Mouse (Mus musculus): ENCODE results near the gene G6pdx. TPM values are rescaled to one million over a fixed set of nuclear protein-coding genes. Genes with fewer than 3 reads are reported as not detected.

Gene G6pdx
- 21.9 and 24.3 TPM in 2 replicates for polyA plus RNA-seq (2015; fragmentation: Nextera tagmentation; extraction: Ambion mirVana)

DNA sequence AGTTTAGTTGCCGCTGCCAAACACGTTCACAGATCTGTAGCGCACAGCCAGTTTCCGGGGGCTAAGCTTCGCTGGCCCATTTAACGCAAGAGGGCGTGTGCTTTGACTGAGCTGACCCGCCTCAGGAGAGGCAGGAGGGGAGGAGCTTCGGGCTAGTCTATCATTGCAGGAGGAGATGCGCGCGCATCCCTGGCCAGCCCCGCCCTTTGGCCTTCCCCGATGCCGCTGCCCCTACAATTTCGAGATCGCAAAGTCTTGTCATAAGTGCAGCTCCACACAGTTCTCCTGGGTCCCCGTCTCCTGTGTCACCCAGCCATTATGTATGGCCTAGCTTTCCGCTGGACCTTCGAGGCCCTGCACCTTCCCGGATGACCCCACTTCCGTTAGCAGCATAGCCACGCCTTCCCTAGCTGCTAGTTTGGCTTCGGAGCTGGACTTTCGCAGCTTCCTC lies at the start of gene G6pdx:
TSS of gene G6pdx (minus strand) at position 369 of the 451 bp plus-strand sequence.
- WGBS (ENCODE audit: insufficient replicate concordance) = 20% methylated on average over 19 of the region's 25 CpGs
- H3K4me1 ChIP-seq (ENCODE audit: insufficient read depth) = peaks cover 5% of the 10 kb centered on the region
- TF ChIP-seq EP300 (IDR thresholded peaks at IDR 0.05; ENCODE audit: low read depth) = no peak
- TF ChIP-seq CTCF (IDR thresholded peaks at IDR 0.05; ENCODE audit: low read depth) = peak; percentile 58

DNA sequence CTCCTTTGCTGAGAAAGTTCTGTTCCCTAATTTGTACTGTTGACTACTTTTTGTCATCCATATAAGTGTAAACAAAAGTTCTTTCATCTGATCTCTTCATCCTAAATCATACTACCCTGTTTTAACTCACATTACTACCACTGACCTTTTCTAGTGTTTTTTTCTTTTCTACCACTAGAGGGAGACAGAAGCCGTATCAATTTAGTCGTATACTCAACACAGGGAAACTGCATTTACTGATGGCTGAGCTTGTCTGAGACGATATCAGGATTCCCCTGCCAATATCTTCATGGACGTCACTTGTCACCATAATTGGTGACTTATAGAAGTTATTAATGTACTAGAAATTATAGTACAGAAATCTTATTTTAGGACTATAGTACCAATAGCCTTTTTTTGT lies 23.8 kb upstream of the G6pdx start:
- no peaks in the 10 kb centered on the region for H3K27me3 ChIP-seq (ENCODE audit: insufficient read depth, low read length)
- no peak for ATAC-seq
- peaks cover 13% of the 10 kb centered on the region for H3K36me3 ChIP-seq (replicated peaks; ENCODE audit: insufficient read depth, low read length)
- H3K4me1 ChIP-seq (ENCODE audit: insufficient read depth) = no peaks in the 10 kb centered on the region
- 12% methylated on average over 4 of the region's 4 CpGs for WGBS (ENCODE audit: insufficient replicate concordance)
- no peak overlapping the region for H3K27ac ChIP-seq (ENCODE audit: low read depth)
- no peaks in the 10 kb centered on the region for H3K9me3 ChIP-seq (ENCODE audit: low read length)
- no peak overlapping the region for H3K4me2 ChIP-seq (ENCODE audit: low read depth, low read length)
- no peak overlapping the region for H3K4me3 ChIP-seq (ENCODE audit: low read depth, low read length)
- peak; percentile 76 for TF ChIP-seq CTCF (IDR thresholded peaks at IDR 0.05; ENCODE audit: low read depth)
- TF ChIP-seq EP300 (IDR thresholded peaks at IDR 0.05; ENCODE audit: low read depth) = no peak
- no peak for DNase-seq
- no peak overlapping the region for H3K9ac ChIP-seq (replicated peaks)

More for the DNA sequence above, at the start of gene G6pdx:
- Histone ChIP-seq H3K9me3 (ENCODE audit: low read length) (no peaks in the 10 kb centered on the region), H3K9ac (replicated peaks) (peak within 1 kb of the TSS; percentile 71), H3K4me2 (ENCODE audit: low read depth, low read length) (peak within 1 kb of the TSS; percentile 80), H3K36me3 (replicated peaks; ENCODE audit: insufficient read depth, low read length) (peaks cover 8% of the 10 kb centered on the region), H3K27me3 (ENCODE audit: insufficient read depth, low read length) (no peaks in the 10 kb centered on the region), H3K27ac (ENCODE audit: low read depth) (peak within 1 kb of the TSS; percentile 95), H3K4me3 (ENCODE audit: low read depth, low read length) (peak within 1 kb of the TSS; percentile 61)
- DNase-seq (peak; percentile 91), ATAC-seq (peak; percentile 73)

DNA sequence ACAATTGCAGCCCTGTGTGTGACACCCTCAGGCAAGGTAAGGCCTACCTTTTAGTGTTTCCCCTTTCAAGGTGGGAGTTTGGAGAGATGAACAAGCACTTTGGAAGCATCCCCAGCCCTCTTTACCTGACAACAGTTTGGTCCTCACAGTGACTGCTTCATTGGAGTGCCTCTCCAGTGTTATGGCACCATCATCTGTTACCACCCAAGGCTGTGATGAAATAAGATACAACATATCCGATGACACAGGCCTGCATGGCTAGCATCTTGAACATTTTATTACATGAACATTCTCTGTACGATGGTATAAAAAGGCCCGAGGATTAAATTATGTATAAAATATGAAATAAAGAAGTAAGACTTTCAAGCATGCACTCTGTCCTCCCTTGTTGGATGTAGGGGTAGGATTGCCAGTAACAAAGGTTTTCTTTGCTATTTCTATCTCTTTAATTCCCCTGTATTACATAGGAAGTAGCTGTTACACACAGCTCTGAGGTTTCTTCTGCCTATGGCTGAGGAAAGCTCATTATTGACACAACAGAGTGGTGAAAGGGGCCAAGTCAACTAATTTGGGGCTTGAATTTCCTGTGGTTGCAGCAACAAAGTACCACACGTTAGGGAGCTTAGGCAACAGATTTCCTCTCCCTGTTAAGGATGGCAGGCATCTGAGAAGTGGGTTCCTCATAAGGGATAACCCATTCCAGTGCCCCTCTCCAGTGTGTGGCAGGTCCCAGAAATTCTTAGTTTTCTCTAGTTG lies 22.3 kb upstream of the G6pdx start:
- 0 out of 2 replicates have a peak overlapping the region, but pooled peaks have one; percentile 29 for H3K27ac ChIP-seq (ENCODE audit: low read depth)
- no peak overlapping the region for H3K4me3 ChIP-seq (ENCODE audit: low read depth, low read length)
- no peak overlapping the region for H3K9ac ChIP-seq (replicated peaks)
- H3K4me2 ChIP-seq (ENCODE audit: low read depth, low read length) = no peak overlapping the region
- 64% methylated on average over 4 of the region's 4 CpGs for WGBS (ENCODE audit: insufficient replicate concordance)
- no peak for ATAC-seq
- DNase-seq = no peak
- peaks cover 15% of the 10 kb centered on the region for H3K36me3 ChIP-seq (replicated peaks; ENCODE audit: insufficient read depth, low read length)
- TF ChIP-seq EP300 (IDR thresholded peaks at IDR 0.05; ENCODE audit: low read depth) = no peak
- no peak for TF ChIP-seq CTCF (IDR thresholded peaks at IDR 0.05; ENCODE audit: low read depth)
- H3K4me1 ChIP-seq (ENCODE audit: insufficient read depth) = no peaks in the 10 kb centered on the region
- H3K27me3 ChIP-seq (ENCODE audit: insufficient read depth, low read length) = no peaks in the 10 kb centered on the region
- H3K9me3 ChIP-seq (ENCODE audit: low read length) = no peaks in the 10 kb centered on the region

DNA sequence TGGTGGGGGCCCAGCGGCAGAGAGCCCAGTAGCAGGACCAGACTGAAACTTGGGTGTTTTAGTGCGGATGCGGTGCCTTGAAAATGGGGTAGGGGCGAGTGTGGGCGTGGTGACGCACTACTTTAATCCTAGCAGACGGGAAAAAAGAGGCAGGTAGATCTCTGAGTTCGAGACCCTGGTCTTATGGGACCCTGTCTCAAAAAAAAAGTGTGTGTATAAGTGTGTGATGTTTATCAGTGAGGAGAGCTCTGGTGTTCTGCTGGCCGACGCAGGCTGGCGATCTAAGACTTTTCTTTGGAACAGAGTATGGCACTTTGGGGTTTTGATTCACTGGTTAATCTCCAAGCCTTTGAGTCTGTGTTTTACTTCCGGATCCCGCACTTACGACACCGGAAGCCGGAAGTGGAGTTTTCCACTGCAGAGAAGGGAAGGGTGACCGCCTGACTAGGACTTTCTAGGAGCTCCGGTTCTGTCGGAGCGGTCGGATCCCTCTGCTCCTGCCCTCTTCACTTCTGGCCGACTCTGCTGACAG lies 362 bp upstream of the G6pdx start:
- no peak for TF ChIP-seq EP300 (IDR thresholded peaks at IDR 0.05; ENCODE audit: low read depth)
- no peak for TF ChIP-seq CTCF (IDR thresholded peaks at IDR 0.05; ENCODE audit: low read depth)
- ATAC-seq = peak; percentile 67
- Histone ChIP-seq H3K9me3 (ENCODE audit: low read length) (no peaks in the 10 kb centered on the region), H3K27ac (ENCODE audit: low read depth) (peak overlapping the region; percentile 95), H3K4me1 (ENCODE audit: insufficient read depth) (peaks cover 5% of the 10 kb centered on the region), H3K4me2 (ENCODE audit: low read depth, low read length) (peak overlapping the region; percentile 80), H3K9ac (replicated peaks) (peak overlapping the region; percentile 71), H3K36me3 (replicated peaks; ENCODE audit: insufficient read depth, low read length) (peaks cover 10% of the 10 kb centered on the region), H3K4me3 (ENCODE audit: low read depth, low read length) (peak overlapping the region; percentile 61), H3K27me3 (ENCODE audit: insufficient read depth, low read length) (no peaks in the 10 kb centered on the region)
- peak; percentile 77 for DNase-seq
- WGBS (ENCODE audit: insufficient replicate concordance) = 16% methylated on average over 22 of the region's 22 CpGs

DNA sequence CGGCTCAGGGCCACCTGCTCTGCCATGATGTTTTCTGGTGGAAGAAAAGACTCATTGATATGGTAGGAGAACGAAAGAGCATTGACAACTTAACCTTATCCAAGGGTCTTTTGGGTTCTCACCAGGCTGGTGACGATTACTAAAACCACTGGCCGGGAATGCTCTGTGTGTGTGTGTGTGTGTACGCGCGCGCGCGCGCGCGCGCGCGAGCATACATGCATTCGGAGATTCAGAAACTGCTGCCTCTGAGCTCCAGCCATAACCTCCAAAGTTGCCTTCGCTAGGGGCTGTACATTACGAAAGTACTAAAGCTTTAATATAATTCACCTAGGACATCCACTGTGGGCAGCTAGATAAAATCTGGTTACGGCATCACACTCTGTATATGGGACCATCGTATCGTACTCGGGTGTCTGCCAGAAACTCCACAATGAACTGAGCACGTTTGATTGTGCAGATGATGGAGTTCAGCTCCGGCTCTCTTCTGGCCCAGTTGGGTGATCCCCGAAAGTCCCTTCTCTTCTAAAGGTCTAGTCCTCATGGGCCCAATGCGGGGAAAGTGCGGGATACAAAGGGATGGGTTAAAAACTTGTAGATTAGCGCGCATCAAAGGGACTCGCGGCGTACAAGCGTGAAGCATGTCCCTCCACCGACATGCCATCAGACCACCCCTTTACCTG lies 708 bp downstream of the G6pdx start:
- TF ChIP-seq EP300 (IDR thresholded peaks at IDR 0.05; ENCODE audit: low read depth) = no peak
- no peak for TF ChIP-seq CTCF (IDR thresholded peaks at IDR 0.05; ENCODE audit: low read depth)
- peak overlapping the region; percentile 67 for H3K9ac ChIP-seq (replicated peaks)
- peaks cover 8% of the 10 kb centered on the region for H3K36me3 ChIP-seq (replicated peaks; ENCODE audit: insufficient read depth, low read length)
- DNase-seq = no peak
- H3K27ac ChIP-seq (ENCODE audit: low read depth) = peak overlapping the region; percentile 44
- H3K9me3 ChIP-seq (ENCODE audit: low read length) = no peaks in the 10 kb centered on the region
- H3K4me2 ChIP-seq (ENCODE audit: low read depth, low read length) = peak overlapping the region; percentile 80
- 24% methylated on average over 35 of the region's 35 CpGs for WGBS (ENCODE audit: insufficient replicate concordance)
- no peaks in the 10 kb centered on the region for H3K27me3 ChIP-seq (ENCODE audit: insufficient read depth, low read length)
- ATAC-seq = 0 out of 2 replicates have a peak, but pooled peaks have one; percentile 1
- peaks cover 5% of the 10 kb centered on the region for H3K4me1 ChIP-seq (ENCODE audit: insufficient read depth)
- H3K4me3 ChIP-seq (ENCODE audit: low read depth, low read length) = peak overlapping the region; percentile 61

DNA sequence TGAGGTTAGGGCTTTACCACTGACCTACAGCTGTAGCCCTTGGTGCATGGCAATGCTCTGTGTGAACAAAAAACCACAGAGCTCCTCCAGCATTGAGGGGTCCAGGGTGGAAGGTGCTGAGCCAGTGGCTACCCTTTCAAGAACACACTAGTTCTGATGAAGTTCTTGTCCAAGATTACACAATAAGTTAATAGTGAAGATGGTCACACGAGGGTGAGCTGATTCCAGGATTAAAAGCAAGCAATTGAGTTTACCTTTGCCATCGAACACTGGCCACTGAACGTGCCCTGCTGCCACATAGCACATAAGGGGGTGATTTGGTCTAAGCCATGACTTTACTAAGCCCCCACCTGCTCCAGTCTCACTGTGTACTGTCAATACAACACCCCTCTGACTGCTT lies 1.9 kb downstream of the G6pdx start:
- 60% methylated on average over 3 of the region's 3 CpGs for WGBS (ENCODE audit: insufficient replicate concordance)
- TF ChIP-seq EP300 (IDR thresholded peaks at IDR 0.05; ENCODE audit: low read depth) (no peak), CTCF (IDR thresholded peaks at IDR 0.05; ENCODE audit: low read depth) (no peak)
- ATAC-seq (no peak), DNase-seq (no peak)
- Histone ChIP-seq H3K36me3 (replicated peaks; ENCODE audit: insufficient read depth, low read length) (no peaks in the 10 kb centered on the region; the same call in 1 of the 2 replicates), H3K4me3 (ENCODE audit: low read depth, low read length) (peak overlapping the region; percentile 61; the same call in 1 of the 2 replicates), H3K4me2 (ENCODE audit: low read depth, low read length) (peak overlapping the region; percentile 80), H3K9ac (replicated peaks) (no peak overlapping the region), H3K4me1 (ENCODE audit: insufficient read depth) (peaks cover 5% of the 10 kb centered on the region), H3K27me3 (ENCODE audit: insufficient read depth, low read length) (no peaks in the 10 kb centered on the region), H3K9me3 (ENCODE audit: low read length) (no peaks in the 10 kb centered on the region), H3K27ac (ENCODE audit: low read depth) (peak overlapping the region; percentile 86)
